Mouse (Mus musculus) heart, embryonic 13.5 days (tissue): Measurements from ENCODE around the gene Acox3. TPM values are rescaled to one million over a fixed set of nuclear protein-coding genes. Genes with fewer than 3 reads are reported as not detected.
A peak's percentile ranks its signal among the peaks of the same experiment; 100 is the strongest.

Experiments used
- ATAC-seq: fragments of 200-750 bp; cut with Nextera tagmentation; 2 replicates; pipeline ENCODE4 v1.8.0; 2017; ENCODE audit warnings: moderate TSS enrichment; ENCODE audit not compliant: insufficient number of reproducible peaks, low FRiP score, low TSS enrichment; ENCODE audit errors: extremely low read depth
- H3K27ac ChIP-seq: fragments of 300-500 bp; sonication (generic); replicated peaks from 2 replicates; pipeline ENCODE4 v1.5.1; 2015; ENCODE audit warnings: moderate library complexity, mild to moderate bottlenecking, inconsistent platforms
- H3K27me3 ChIP-seq: fragments of 300-500 bp; sonication (generic); replicated peaks from 2 replicates; pipeline ENCODE4 v1.6.1; 2015; ENCODE audit warnings: mild to moderate bottlenecking, inconsistent platforms
- H3K36me3 ChIP-seq: fragments of 300-500 bp; sonication (generic); 2 replicates; pipeline ENCODE4 v1.6.1; 2015; ENCODE audit warnings: mild to moderate bottlenecking, inconsistent platforms
- H3K4me1 ChIP-seq: fragments of 300-500 bp; sonication (generic); 2 replicates; pipeline ENCODE4 v1.6.1; 2015; ENCODE audit warnings: inconsistent platforms
- H3K4me2 ChIP-seq: fragments of 300-500 bp; sonication (generic); 2 replicates; pipeline ENCODE4 v1.6.1; 2015; ENCODE audit warnings: inconsistent platforms, mild to moderate bottlenecking, moderate library complexity
- H3K4me3 ChIP-seq: fragments of 300-500 bp; sonication (generic); 2 replicates; pipeline ENCODE4 v1.5.1; 2015; ENCODE audit warnings: moderate library complexity, mild to moderate bottlenecking, inconsistent platforms
- H3K9ac ChIP-seq: fragments of 300-500 bp; sonication (generic); 2 replicates; pipeline ENCODE4 v1.6.1; 2015; ENCODE audit warnings: inconsistent platforms, mild to moderate bottlenecking, moderate library complexity
- H3K9me3 ChIP-seq: fragments of 300-500 bp; sonication (generic); 2 replicates; pipeline ENCODE4 v1.6.1; 2016; ENCODE audit warnings: inconsistent platforms
- WGBS: fragments of 180-500 bp; shearing (Covaris S2); methylation state at CpG from one replicate; pipeline ENCODE4 v1.1.7; 2015; ENCODE audit warnings: mixed read lengths; 5-methylcytosine and 5-hydroxymethylcytosine counted together
- polyA plus RNA-seq: library from polyadenylated mRNA; unstranded; fragments of >200 nt; fragmentation: Nextera tagmentation; extraction: Ambion mirVana; gene quantifications from 2 replicates; pipeline ENCODE4 v1.2.1, GENCODE M21; 2015

Gene Acox3
- polyA plus RNA-seq = 8.2 and 8.6 TPM in 2 replicates

- H3K4me1 ChIP-seq = peaks cover 13% of the 10 kb centered on the region
- peak within 1 kb of the TSS; percentile 70 for H3K4me3 ChIP-seq
- peak within 1 kb of the TSS; percentile 84 for H3K9ac ChIP-seq
- peaks cover 6% of the 10 kb centered on the region; the same call in 1 of the 2 replicates for H3K36me3 ChIP-seq
- H3K9me3 ChIP-seq = no peaks in the 10 kb centered on the region
- H3K27me3 ChIP-seq = peaks cover 30% of the 10 kb centered on the region
- WGBS = under 1% methylated on average over 35 of the region's 35 CpGs
- H3K4me2 ChIP-seq = peak within 1 kb of the TSS; percentile 83
- H3K27ac ChIP-seq = peak within 1 kb of the TSS; percentile 67
- ATAC-seq = peak; percentile 87
Measured at GRCm38 (mm10) chr5:35582445-35583220, at the start of gene Acox3. Acox3 (plus strand) TSS chr5:35583040.

DNA sequence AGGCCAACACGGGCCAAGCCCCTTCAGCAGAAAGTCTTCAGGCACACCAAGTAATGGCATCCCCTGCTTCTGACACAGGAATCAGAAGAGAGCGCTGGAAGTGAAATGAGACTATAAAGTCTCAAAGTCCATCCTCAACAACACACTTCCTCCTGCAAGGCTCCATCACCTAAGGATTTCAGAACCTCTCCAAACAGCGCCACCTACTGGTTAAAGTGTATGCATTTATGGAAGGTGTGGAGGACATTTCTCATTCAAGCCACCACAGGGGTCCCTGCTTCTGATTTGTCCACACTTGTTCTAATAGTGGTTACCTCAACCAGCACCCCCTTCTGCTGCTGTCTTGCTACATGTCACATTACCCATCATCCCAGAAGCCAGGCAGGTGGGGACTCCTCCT lies 46.6 kb upstream of the Acox3 start:
- peaks cover 11% of the 10 kb centered on the region for H3K27me3 ChIP-seq
- no peak for ATAC-seq
- 55% methylated on average over 3 of the region's 3 CpGs for WGBS

GRCm38 (mm10) chr5:35537474-35537873 lies 45.4 kb upstream of the Acox3 start:
- H3K36me3 ChIP-seq = no peaks in the 10 kb centered on the region
- 0 out of 2 replicates have a peak, but pooled peaks cover 9% of the 10 kb centered on the region for H3K4me1 ChIP-seq
- H3K27ac ChIP-seq = no peak overlapping the region
- no peak overlapping the region for H3K4me2 ChIP-seq
- no peaks in the 10 kb centered on the region for H3K9me3 ChIP-seq
- 63% methylated on average over 1 of the region's 1 CpGs for WGBS
- no peak overlapping the region for H3K9ac ChIP-seq
- no peak for ATAC-seq
- peaks cover 5% of the 10 kb centered on the region for H3K27me3 ChIP-seq
- no peak overlapping the region for H3K4me3 ChIP-seq

More for the DNA sequence above, 46.6 kb upstream of the Acox3 start:
- H3K27ac ChIP-seq = no peak overlapping the region
- no peak overlapping the region for H3K4me2 ChIP-seq
- 0 out of 2 replicates have a peak, but pooled peaks cover 9% of the 10 kb centered on the region for H3K4me1 ChIP-seq
- H3K4me3 ChIP-seq = no peak overlapping the region
- no peaks in the 10 kb centered on the region for H3K36me3 ChIP-seq
- no peak overlapping the region for H3K9ac ChIP-seq
- no peaks in the 10 kb centered on the region for H3K9me3 ChIP-seq

- no peaks in the 10 kb centered on the region for H3K9me3 ChIP-seq
- H3K27ac ChIP-seq = no peak overlapping the region
- H3K4me2 ChIP-seq = no peak overlapping the region
- no peak overlapping the region for H3K9ac ChIP-seq
- H3K27me3 ChIP-seq = peaks cover 2% of the 10 kb centered on the region
- 71% methylated on average over 3 of the region's 3 CpGs for WGBS
- H3K36me3 ChIP-seq = no peaks in the 10 kb centered on the region
- no peak overlapping the region for H3K4me3 ChIP-seq
- 0 out of 2 replicates have a peak, but pooled peaks cover 9% of the 10 kb centered on the region for H3K4me1 ChIP-seq
- ATAC-seq = no peak
Measured at GRCm38 (mm10) chr5:35538022-35538421, 44.8 kb upstream of the Acox3 start.

GRCm38 (mm10) chr5:35539576-35539975 lies 43.3 kb upstream of the Acox3 start:
- Histone ChIP-seq H3K27me3 (peaks cover 4% of the 10 kb centered on the region), H3K4me2 (no peak overlapping the region), H3K4me3 (no peak overlapping the region), H3K27ac (no peak overlapping the region), H3K36me3 (no peaks in the 10 kb centered on the region), H3K9me3 (no peaks in the 10 kb centered on the region), H3K4me1 (0 out of 2 replicates have a peak, but pooled peaks cover 9% of the 10 kb centered on the region), H3K9ac (no peak overlapping the region)
- 45% methylated on average over 4 of the region's 4 CpGs for WGBS
- no peak for ATAC-seq

- Histone ChIP-seq H3K27me3 (peaks cover 5% of the 10 kb centered on the region), H3K4me2 (no peak overlapping the region), H3K4me1 (0 out of 2 replicates have a peak, but pooled peaks cover 9% of the 10 kb centered on the region), H3K9ac (no peak overlapping the region; the same call in 1 of the 2 replicates), H3K9me3 (no peaks in the 10 kb centered on the region), H3K27ac (no peak overlapping the region), H3K4me3 (no peak overlapping the region), H3K36me3 (no peaks in the 10 kb centered on the region)
- 39% methylated on average over 5 of the region's 5 CpGs for WGBS
- ATAC-seq = no peak
Measured at GRCm38 (mm10) chr5:35540555-35540954, 42.3 kb upstream of the Acox3 start.

GRCm38 (mm10) chr5:35541059-35541790 lies 41.6 kb upstream of the Acox3 start:
- WGBS = 71% methylated on average over 4 of the region's 4 CpGs
- H3K27me3 ChIP-seq = peaks cover 2% of the 10 kb centered on the region; the same call in 1 of the 2 replicates
- ATAC-seq = no peak

DNA sequence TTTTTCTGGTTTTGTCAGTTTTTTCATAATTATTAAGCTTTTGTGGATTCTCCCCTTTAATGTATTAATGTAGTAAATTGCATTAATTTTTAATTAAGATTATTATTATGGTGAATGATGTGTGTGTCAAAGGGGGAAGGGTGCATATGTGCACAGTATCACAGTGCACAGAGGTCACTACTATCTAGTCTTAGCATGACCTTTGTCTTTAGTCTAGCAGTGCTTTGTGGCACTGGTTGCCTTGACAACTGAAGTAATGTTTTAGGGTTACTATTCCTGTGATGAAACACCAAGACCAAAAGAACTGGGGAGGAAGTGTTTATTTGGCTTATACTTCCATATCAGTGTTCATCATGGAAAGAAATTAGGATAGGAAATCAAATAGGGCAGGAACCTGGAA lies 36.7 kb upstream of the Acox3 start:
- Histone ChIP-seq H3K4me2 (no peak overlapping the region), H3K9ac (no peak overlapping the region), H3K4me1 (no peaks in the 10 kb centered on the region), H3K27me3 (peaks cover 5% of the 10 kb centered on the region; the same call in 1 of the 2 replicates), H3K36me3 (no peaks in the 10 kb centered on the region), H3K27ac (no peak overlapping the region), H3K4me3 (no peak overlapping the region), H3K9me3 (no peaks in the 10 kb centered on the region)
- ATAC-seq = no peak

More at GRCm38 (mm10) chr5:35541059-35541790, 41.6 kb upstream of the Acox3 start:
- H3K27ac ChIP-seq = no peak overlapping the region
- no peaks in the 10 kb centered on the region for H3K36me3 ChIP-seq
- H3K4me2 ChIP-seq = no peak overlapping the region
- no peak overlapping the region for H3K9ac ChIP-seq
- H3K9me3 ChIP-seq = no peaks in the 10 kb centered on the region
- no peak overlapping the region for H3K4me3 ChIP-seq
- 0 out of 2 replicates have a peak, but pooled peaks cover 9% of the 10 kb centered on the region for H3K4me1 ChIP-seq

DNA sequence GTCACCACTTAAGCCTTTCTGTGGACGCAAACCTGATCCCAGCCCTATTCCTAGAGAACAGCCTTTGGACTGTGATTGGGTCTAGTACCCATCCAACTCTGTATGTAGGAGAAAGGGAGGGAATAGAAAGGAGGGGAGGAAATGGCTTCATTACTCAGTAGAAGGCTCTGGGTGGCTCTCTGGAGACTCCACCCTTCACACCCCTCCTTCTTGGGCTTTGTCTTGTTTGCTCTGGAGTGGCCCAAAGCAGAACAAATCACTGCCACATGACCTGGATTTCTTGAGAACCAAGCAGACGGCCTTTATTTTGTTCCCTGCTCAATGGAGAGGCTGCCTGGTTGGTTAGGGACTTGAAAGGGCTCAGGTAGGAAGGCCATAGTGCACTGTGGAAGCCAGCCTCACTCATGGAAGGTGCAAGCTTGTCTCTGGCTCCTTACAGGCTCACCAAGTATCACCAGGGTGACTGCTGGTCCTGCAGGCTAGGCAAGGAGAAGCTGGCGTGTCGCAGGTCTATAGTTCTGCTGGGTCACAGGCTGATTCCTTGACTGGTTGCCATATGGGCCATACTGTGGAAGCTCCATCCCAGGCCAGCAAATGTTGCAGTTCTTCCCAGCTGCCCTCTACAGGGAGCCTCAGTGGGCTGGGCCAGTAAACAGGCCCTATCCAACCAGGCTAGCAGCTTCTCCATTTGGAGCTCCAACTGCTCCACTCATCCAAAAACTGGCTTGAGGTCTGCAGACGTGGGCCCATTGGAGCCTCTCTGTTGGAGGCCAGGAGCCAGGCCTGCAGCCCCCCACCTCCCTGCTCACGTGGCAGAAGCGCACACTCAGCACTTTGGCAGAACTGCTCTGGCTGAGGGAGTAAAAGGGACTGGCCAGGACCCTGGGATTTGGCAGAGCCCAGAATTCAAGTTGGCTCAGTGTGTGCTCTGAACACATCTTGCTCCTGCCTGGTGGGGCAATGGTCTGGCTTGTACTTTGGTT lies 30.7 kb upstream of the Acox3 start:
- 40% methylated on average over 7 of the region's 7 CpGs for WGBS
- Histone ChIP-seq H3K27me3 (peaks cover 1% of the 10 kb centered on the region; the same call in 1 of the 2 replicates), H3K4me1 (0 out of 2 replicates have a peak, but pooled peaks cover 4% of the 10 kb centered on the region), H3K27ac (no peak overlapping the region), H3K4me2 (no peak overlapping the region), H3K36me3 (peaks cover 33% of the 10 kb centered on the region), H3K4me3 (no peak overlapping the region), H3K9ac (no peak overlapping the region), H3K9me3 (no peaks in the 10 kb centered on the region)
- ATAC-seq = no peak

GRCm38 (mm10) chr5:35552838-35553539 lies 29.9 kb upstream of the Acox3 start:
- Histone ChIP-seq H3K4me3 (no peak overlapping the region), H3K27ac (no peak overlapping the region), H3K36me3 (peaks cover 40% of the 10 kb centered on the region), H3K4me2 (no peak overlapping the region), H3K9ac (no peak overlapping the region), H3K27me3 (no peaks in the 10 kb centered on the region), H3K4me1 (peaks cover 13% of the 10 kb centered on the region), H3K9me3 (no peaks in the 10 kb centered on the region)
- WGBS = 76% methylated on average over 4 of the region's 4 CpGs
- no peak for ATAC-seq
